Mouse (Mus musculus): ENCODE data around the gene Lypd1. TPM values are rescaled to one million over a fixed set of nuclear protein-coding genes. Genes with fewer than 3 reads are reported as not detected.

Lypd1 gene
- polyA plus RNA-seq (2012; rRNA removed) = 1.7 and 2.1 TPM in 2 replicates

GRCm38 (mm10) chr1:125912601-125913600 is at the start of gene Lypd1:
Gene Lypd1 (minus strand): TSS chr1:125913101.
- no peak for DNase-seq (ENCODE audit: low spot score)

- DNase-seq (ENCODE audit: low spot score) = no peak
These were observed 38.1 kb upstream of the Lypd1 start for GRCm38 (mm10) chr1:125951026-125951425.

- DNase-seq (ENCODE audit: low spot score) = no peak
These were observed 36.2 kb upstream of the Lypd1 start for GRCm38 (mm10) chr1:125949076-125949475.

DNA sequence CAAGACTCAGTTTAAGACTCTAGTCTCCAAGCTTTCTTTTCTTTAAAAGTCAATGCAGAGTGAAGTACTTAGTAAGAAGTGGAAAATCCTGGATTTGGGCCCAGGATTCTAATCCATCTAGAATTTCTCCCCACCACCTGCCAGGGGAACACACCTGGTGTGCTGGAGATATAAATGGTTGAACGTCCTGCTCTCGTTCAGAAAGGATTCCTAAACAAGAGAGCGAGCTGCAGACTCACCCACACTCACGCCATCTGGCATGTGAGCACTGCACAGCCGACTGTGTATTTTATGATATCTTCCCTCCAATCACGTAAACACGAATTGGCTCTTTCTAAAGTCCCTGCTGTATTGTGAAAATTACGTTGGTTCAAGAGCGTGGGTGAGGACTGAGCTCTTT is 32.2 kb upstream of the Lypd1 start:
- DNase-seq (ENCODE audit: low spot score) = no peak

DNA sequence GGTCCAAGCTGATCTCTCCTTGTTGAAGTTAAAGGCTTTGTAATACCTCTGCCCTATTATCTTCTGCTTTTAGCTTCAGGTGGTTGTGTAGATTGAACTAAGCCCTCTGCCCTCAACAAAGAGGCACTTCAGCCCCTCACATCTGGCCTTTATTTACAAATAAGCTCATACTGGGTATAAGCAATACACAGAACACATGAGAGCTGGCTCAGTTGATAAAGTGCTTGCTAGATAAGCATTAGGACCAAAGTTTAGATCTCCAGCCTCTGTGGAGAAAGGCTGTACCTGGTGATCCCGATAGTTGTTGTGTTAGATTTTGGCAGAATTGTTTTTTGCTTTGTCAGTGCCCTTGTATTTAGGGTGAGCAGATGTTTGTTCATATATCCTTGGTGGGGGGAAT is 30.4 kb upstream of the Lypd1 start:
- DNase-seq (ENCODE audit: low spot score) = no peak

GRCm38 (mm10) chr1:125925486-125925885 is 12.6 kb upstream of the Lypd1 start:
- no peak for DNase-seq (ENCODE audit: low spot score)

- DNase-seq (ENCODE audit: low spot score) = no peak
These were observed 10.2 kb upstream of the Lypd1 start for GRCm38 (mm10) chr1:125923062-125923461.

DNA sequence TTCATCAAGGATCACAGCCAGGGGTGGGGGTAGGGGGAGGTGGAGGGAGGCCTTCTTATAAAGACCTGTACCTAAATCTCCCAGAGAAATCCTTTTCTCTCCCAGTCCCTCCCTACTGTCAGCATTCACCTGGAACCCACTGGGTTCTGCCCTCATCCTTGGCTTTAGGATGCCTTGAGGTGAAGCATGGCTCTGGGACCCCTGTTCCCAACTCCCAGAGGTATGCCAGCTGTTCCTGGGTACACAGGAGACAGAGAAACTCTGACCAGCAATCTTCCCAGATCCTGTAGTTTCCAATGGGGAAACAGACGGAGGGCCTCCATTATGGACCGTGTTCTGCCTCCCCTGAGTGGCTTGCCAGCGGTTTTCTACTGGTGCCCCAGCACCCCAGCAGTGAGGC is 7.8 kb upstream of the Lypd1 start:
- DNase-seq (ENCODE audit: low spot score) = no peak

- peak; percentile 27 for DNase-seq (ENCODE audit: low spot score)
These were observed 928 bp downstream of the Lypd1 start for GRCm38 (mm10) chr1:125911901-125912445.

DNA sequence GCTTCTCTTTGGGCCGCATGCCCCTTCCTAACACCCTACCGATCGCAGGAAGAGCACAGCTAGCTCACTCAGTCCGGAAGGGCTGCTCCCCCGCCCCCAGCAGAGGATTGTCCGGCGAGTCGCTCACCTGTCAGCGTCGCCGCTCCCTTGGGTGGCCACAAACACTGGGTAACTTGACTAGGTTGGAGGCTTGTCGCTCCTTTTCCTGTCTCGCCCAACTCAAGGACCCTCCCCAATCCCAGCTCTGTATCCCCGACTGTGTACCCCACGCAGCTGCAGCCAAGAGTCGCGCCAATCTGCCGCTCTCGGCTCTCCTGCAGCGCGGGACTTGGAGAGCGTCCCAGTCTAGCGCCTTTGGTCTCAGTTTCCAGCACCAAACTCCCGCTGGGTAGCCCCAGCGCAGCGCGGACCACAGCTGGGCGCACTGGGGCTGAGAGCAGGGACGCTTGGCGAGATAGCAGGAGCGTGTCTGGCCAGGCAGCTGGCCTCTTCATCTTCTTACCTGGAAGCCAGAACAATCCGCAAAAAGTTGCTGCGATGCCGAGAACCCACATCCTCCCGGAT is 1.5 kb downstream of the Lypd1 start:
- DNase-seq (ENCODE audit: low spot score) = peak; percentile 30

- DNase-seq (ENCODE audit: low spot score) = no peak
These were observed 2.0 kb downstream of the Lypd1 start for GRCm38 (mm10) chr1:125910871-125911265.

GRCm38 (mm10) chr1:125910211-125910870 is 2.6 kb downstream of the Lypd1 start:
- DNase-seq (ENCODE audit: low spot score) = no peak

DNA sequence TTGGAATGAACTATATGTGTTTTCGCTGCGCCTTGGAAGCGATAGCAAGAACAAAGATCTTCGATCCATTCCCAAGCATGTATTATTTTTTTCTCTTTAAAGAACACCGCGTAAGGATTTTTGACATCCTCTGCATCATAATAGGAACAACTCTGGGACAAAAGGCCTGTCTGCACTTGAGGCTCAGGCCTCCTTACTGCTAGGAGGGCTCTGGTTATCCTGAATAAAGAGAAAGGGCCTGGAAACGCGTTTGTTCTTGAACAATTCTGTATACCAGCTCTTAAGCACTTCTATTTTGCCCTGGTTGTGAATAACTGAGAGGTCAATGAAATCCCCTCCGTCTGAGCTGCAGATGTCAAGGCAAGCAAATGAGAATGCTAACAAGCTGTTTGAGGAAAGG is 19.7 kb downstream of the Lypd1 start:
- no peak for DNase-seq (ENCODE audit: low spot score)

- DNase-seq (ENCODE audit: low spot score) = no peak
These were observed 42.8 kb downstream of the Lypd1 start for GRCm38 (mm10) chr1:125870056-125870455.

DNA sequence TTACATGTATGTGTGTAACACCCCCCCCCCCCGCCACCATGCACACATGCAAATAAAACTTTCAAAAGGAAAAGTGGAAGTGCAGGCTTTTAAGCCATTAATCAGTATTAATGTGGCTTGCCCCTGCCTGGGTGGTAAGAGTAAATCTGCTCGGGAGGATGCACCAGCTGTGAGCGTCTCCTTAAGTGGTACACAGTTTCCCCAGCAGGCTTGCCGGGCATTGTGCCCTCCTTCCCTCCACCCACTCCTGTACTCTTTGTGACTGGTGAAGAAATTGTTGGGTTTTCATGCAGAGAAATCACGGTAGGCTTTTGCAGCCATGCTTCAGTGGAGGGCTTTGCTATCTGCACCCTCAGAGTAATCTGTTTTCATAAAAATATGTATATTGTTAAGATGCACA is 54.3 kb downstream of the Lypd1 start:
- DNase-seq (ENCODE audit: low spot score) = no peak

DNA sequence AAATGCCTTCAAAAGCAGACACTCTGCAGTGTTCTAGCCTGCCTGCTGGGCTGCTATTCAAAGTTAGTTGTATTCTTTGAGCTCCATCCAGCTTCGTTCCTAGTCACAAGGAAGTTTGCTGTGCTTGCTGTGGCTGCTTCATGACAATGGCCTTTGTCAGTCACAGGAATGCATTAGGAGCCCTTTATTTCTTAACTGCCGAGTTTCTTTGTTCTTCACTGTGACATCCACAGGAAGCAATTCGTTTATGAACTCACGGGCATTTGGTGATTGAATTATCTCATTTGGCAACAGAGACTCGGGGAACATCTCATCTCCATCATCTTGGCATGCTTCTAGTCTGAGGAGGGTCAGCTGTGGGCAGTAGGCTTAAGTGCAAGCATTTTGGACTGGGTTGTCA is 58.3 kb downstream of the Lypd1 start:
- DNase-seq (ENCODE audit: low spot score) = no peak

DNA sequence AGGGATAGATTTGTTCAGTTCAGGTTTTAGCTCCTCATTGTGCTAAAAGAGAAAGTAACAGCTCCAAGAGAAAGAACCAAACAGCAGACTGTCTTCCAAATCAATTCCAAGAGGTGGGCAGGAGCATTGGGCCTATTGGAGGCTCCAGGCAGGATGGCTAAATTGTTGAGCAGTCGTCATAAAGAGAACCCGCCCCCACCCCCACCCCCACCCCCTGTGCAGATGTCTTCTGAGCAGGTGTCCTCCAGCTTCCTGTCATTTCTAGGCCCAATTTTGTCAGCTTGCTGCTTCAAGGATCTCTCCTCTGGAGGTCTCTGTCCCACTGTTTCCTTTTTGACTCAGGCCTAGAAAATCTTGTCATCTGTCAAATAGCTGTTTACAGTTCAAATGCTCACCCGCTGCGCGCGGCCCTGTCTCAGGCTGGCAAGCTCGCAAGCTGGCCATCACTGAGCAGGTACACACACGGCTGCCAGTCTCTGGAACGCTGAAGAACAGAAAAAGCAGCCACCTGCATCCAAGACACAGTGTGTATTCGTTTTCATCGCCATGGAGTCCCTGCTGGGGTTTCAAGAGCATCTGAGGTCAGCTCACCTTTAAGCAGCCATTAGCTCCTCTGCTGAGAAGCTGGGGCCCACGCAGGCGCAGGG is 73.0 kb downstream of the Lypd1 start:
- no peak for DNase-seq (ENCODE audit: low spot score)

DNA sequence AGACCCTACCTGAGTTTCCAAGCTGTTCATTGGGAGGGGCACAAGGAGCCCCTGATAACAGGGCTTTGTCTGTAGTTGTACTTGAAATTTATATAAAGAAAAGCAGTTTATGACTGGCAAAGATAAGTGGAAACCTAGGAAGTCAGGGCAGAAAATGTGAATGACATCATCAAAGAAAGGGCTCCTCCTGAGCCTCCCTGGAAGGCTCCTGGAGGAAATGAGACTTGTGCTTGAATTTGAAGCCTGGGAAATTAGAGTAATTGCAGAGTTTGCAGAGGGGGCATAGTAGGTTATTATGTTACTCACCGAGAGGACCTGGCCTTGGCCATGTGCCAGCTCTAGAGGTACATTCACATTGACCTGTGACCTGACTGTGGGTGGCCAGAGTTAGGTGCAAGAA is 75.4 kb downstream of the Lypd1 start:
- no peak for DNase-seq (ENCODE audit: low spot score)

DNA sequence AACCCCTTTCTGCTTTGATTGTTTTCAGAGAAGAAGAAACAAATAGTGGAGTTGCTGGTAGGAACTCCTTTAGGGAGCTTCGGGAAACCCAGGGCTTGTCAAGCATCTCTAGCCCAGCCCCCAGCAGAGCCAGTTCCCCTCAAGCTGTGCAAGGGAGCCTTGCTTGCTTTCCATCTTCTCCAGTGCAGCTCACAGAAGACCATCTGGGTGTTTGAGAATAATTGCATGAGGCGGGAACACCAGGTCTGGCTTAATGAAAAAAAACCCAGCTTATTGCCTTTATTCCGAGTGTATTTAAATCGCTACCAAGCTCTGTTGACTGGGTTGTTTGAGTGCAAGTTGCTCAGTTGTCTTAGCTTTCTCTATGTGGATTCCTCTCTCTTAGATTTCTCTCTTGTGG is 89.3 kb downstream of the Lypd1 start:
- no peak for DNase-seq (ENCODE audit: low spot score)

DNA sequence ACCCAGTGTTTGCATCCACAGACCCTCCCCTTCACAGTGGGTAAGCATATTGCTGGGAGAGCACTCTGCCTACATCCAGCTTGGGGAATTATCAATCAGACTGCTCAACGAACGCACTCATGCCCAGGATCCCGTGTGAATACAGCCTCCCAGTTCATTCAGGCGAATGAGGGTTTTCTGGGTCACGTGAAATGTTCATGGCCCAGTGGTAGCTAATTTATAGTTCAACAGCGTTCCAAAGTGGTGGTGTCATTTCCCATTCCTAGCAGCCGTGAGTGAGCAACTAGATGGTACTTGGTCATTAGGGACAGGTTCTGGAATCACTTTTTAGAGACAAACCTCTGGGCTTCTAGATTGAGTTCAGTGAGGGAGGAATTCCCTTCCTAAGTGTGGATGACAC is 91.8 kb downstream of the Lypd1 start:
- no peak for DNase-seq (ENCODE audit: low spot score)

Data from urinary bladder, adult 2 months (tissue).